Mouse (Mus musculus) urinary bladder, postnatal 10 days (tissue): ENCODE measurements around the gene Hnrnpdl.

ENCODE experiments used
- DNase-seq: peaks from one replicate; pipeline ENCODE4 v3.0.0; 2022; ENCODE audit warnings: low spot score

Hnrnpdl gene

GRCm38 (mm10) chr5:100039602-100040142 lies at the start of gene Hnrnpdl, which contains the start of gene Enoph1:
Hnrnpdl (minus strand) TSS chr5:100039664.
Enoph1 (plus strand) TSS chr5:100039985.
- peak; percentile 67 for DNase-seq

GRCm38 (mm10) chr5:100085097-100085496 lies 45.6 kb upstream of the Hnrnpdl start:
- no peak for DNase-seq

GRCm38 (mm10) chr5:100083953-100084562 lies 44.6 kb upstream of the Hnrnpdl start:
- DNase-seq = no peak

- DNase-seq = no peak
Measured at GRCm38 (mm10) chr5:100082006-100082405, 42.5 kb upstream of the Hnrnpdl start.

GRCm38 (mm10) chr5:100079931-100080275 lies 40.4 kb upstream of the Hnrnpdl start:
- DNase-seq = no peak

GRCm38 (mm10) chr5:100079040-100079930 lies 39.8 kb upstream of the Hnrnpdl start:
- DNase-seq = no peak

- no peak for DNase-seq
Measured at GRCm38 (mm10) chr5:100074571-100074970, 35.1 kb upstream of the Hnrnpdl start.

DNA sequence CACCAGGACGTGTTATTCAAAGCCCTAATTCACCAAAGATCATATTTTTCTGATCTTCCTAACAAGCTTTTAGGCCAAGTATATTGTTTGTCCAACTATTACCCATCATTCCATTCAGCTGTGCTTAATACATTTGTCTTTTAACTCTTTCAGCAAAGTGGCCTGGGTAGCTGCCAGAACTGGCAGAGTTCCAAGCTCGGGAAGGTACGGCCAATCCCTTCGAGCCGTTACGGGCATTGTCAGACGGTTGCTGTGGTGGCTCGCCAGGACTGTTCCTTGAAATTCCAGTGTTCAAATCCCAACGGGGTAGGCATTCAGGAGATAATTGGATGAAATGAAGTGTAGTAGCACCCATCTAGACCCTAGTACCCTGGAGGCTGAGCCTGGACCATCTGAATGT lies 33.1 kb upstream of the Hnrnpdl start:
- DNase-seq = no peak

- no peak for DNase-seq
Measured at GRCm38 (mm10) chr5:100071541-100071940, 32.1 kb upstream of the Hnrnpdl start.

- peak; percentile 64 for DNase-seq
Measured at GRCm38 (mm10) chr5:100070255-100070654, 30.8 kb upstream of the Hnrnpdl start.

DNA sequence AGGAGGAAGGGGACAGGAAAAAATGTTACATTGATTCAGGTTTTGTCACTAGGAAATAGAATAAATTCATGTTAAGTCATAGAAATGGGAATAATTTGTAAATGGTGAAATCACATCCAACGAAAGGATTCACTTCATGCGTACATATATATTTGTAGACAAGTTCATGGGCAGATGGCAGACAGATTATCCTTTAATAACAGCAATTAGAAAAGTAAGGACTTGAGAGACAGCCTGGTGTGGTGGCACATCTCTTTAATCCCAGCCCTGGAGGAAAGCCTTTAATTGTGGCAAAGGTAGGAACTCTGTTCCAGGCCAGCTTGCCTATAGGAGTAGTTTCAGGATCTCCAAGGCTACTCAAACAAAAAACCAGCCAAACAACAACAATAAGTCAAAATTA lies 30.1 kb upstream of the Hnrnpdl start:
- DNase-seq = no peak

DNA sequence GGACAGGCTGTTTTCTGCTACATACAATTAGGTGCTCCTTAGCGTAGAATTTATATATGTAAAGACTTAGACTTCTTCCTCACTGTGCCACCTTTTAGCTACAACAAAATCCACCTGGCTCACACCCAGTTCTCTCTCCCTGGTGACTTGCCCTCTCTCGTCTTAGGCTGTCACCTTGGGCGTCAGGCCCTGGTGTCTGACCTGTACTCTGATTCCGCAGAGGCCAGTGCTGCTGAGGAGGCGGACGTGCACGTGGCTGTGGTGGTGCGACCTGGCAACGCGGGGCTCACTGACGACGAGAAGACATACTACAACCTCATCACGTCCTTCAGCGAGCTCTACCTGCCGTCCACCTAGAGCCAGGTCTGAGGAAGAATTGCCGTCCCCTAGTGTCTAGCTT lies 28.1 kb upstream of the Hnrnpdl start:
- DNase-seq = no peak

DNA sequence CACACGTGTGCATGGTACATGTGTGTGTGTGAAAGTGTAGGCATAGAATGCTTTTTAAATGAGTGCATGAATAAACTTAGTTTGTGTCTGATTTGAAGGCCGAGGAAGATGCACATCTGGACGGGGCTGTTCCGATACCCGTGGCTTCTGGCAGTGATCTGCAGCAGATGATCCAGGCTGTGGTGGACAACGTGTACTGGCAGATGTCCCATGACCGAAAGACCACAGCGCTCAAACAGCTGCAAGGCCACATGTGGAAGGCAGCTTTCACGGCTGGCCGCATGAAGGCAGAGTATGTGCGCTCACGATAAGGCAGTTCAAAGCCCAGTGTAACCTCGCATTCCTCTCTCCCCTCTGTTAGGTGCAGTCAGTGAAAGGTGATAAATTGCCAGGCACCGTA lies 21.4 kb upstream of the Hnrnpdl start:
- no peak for DNase-seq

DNA sequence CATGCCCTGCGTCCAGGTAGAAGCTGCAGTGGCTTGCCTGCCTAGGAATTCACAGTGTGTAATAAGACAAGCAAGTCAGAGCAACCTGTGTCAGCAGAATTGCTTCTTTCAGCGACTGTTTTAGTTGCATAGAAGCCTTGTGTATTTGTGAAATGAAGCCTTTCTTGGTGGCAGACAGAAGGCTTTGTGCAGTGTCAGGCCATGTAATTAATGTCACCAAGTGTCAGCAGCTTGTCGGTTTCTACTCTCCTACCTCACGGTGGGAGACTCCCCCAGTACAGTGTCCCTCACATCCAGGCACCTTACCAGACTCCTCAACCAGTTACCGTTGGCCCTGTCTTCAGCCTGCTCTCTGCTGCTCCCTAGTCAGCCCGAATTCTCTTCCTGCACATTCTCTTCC lies 19.9 kb upstream of the Hnrnpdl start:
- no peak for DNase-seq

DNA sequence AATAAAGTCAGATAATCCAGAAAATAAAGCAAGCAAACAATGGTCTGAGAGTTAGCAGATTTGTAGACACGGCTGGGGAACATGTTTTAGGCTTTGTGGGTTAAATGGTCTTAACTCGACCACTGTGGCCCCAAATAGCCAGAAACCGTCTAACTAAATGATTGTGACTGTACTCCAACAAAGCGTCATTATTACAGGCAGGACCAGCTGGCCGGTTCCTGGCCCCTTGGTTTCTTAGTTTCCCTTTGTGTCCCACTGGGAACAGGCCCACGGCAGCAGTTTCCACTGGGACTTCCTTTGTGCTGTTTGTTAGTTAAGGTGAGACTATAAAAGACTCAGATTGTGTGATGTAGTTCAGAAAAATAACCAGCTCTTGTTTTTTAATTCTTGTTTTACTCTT lies 19.3 kb upstream of the Hnrnpdl start:
- no peak for DNase-seq

DNA sequence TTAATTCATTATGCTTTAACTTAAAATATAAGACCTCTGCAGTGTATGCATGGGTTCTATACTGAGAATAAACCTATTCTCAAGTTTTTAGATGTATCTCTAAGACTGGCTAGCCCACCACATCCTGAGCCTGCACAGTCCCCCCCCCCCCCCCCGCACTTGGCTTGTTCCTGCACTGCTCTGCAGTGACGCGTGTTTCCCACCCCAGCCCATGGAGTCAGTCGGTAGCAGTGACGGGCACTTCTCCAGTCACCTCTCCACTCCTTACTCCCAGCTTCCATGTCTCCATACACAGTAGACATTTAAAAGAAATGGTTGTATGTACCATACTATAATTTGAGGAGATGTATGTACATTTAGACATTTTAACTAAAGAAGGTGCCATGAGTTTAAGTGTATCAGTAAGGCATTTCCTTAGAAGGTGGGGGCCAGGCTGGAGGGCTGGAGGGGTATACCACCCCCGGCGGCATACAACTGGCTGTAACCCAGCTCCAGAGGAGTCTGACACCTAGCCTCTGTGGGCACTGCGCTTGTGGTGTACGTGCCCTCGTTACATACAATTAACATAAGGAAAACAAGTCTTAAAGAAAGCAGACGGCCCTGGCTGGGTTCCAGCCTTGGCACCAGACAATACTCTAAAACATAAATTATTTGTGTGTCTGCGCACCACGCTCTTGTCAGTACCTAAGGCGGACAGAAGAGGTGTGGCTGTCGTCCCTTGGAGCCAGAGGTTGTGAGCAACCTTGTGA lies 18.2 kb upstream of the Hnrnpdl start:
- DNase-seq = no peak

DNA sequence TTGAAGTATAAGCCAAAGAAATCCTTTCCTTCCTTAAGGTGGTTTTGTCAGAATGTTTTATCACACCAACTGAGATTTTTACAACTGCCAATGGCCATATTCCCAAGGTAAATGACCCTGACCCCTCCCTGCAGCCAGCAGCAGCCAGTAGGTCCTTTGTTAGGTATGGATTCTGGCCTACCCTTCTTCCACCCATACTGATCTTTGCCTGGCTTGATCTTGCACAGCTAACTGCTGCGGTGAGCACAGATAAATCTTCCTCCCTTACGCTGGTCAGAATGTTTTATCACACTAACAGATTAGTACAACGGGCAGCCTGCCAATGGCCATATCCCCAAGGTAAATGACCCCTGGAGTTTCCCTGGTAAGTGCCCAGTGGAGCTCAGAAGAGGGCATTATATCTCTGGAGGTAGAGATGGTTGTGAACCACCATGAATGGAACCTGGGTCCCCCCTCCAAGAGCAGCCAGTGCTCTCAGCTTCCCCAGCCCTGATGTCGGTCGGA lies 16.5 kb upstream of the Hnrnpdl start:
- DNase-seq = no peak

GRCm38 (mm10) chr5:100054807-100055547 lies 15.5 kb upstream of the Hnrnpdl start:
- no peak for DNase-seq

- no peak for DNase-seq
Measured at GRCm38 (mm10) chr5:100052728-100053127, 13.3 kb upstream of the Hnrnpdl start.

- no peak for DNase-seq
Measured at GRCm38 (mm10) chr5:100049904-100050303, 10.4 kb upstream of the Hnrnpdl start.

DNA sequence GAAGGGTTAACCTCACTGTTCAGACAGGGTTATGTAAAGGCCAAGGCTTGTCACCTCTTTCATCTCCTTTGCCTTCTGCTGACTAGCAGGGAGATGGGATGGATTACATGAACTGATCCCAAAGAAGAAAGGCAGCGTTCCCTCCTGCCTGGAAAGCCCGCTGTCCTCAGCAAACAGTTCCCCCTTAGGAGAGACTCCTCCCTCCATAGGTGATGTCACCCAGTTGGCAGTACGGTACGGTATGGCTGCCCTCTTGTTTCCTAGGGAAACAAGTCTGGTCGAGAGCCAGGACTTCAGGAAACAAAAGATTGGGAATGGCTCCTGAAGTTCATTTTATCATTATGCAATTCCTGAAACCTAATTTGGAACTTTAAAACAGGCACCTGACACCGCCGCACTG lies 8.4 kb upstream of the Hnrnpdl start:
- DNase-seq = no peak
